Mouse (Mus musculus): ENCODE data around the gene Cpa4.

DNA sequence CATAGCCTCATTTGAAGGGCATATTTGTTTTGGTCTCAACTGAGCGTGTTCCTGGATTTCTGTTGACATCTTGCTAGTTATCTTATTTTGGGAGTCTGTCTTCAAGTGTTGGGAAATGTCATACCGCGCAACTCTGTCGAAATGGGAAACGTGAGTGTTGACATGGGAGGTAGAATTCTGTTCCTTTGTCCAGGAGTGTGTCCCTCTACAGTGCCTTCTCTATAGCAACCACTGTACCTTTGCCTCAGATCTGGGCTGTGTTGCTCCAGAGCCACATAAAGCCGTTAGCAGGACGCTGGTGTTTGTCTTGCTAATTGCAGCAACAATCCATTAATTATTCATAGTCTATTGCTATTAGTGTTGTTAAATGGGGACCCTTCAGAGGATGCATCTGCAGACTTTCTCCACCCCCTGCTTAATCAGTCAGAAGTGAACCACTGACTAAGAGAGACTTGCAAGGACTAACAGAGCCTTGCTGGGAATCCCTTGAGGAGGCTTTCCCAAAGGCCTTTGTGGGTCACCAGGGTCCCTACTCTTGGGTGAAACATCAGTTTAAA lies 18.8 kb downstream of the Cpa4 start:
- no peak for TF ChIP-seq POLR2A (IDR thresholded peaks at IDR 0.05; ENCODE audit: low read depth, low read length)
- no peak for TF ChIP-seq CTCF (IDR thresholded peaks at IDR 0.05; ENCODE audit: borderline replicate concordance, insufficient read depth, low read length)

Data from embryonic fibroblast, embryonic 13.5 days (primary cell).